Mouse (Mus musculus): ENCODE measurements around the gene Rspo3. TPM values are rescaled to one million over a fixed set of nuclear protein-coding genes. Genes with fewer than 3 reads are reported as not detected.
A peak's percentile ranks its signal among the peaks of the same experiment; 100 is the strongest.

Gene Rspo3
- polyA plus RNA-seq, 1 experiment from 2014 or later: 14.2 TPM

DNA sequence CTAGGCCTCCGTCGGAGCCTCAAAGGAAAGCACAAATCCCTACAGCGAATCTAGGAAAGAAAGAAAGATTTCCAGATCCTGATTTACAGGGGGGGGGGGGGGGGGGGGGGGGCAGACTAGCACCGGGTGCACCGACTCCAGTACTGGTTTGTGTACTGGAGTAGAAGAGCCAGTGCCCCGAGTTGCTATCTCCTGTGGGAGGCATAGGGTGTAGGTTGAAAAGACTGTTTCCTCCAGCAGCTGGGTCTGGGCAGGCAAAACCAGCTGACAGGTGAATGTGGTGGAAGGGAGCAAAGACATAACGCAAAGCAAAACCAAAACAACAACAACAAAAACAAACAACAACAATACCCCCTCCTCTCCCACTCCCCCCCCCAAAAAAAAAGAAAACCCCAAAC lies 838 bp downstream of the Rspo3 start:
- no peak for DNase-seq (ENCODE audit: low spot score)
- H3K27ac ChIP-seq (replicated peaks; ENCODE audit: low read depth, low read length): no peak overlapping the region
- H3K36me3 ChIP-seq (replicated peaks; ENCODE audit: control insufficient read depth, insufficient read depth, low read depth, low read length): no peaks in the 10 kb centered on the region
- WGBS: 0% methylated on average over 7 of the region's 7 CpGs
- H3K4me3 ChIP-seq (ENCODE audit: low read depth, low read length): peak overlapping the region; percentile 66
- no peak overlapping the region; the same call in 1 of the 2 replicates for H3K9ac ChIP-seq (replicated peaks; ENCODE audit: low read length)
- peaks cover 3% of the 10 kb centered on the region; the same call in 1 of the 2 replicates for H3K4me1 ChIP-seq (ENCODE audit: control insufficient read depth, insufficient read depth, low read length)
- peak overlapping the region; percentile 86 for H3K4me2 ChIP-seq (ENCODE audit: low read depth, low read length)
- H3K27me3 ChIP-seq (ENCODE audit: control insufficient read depth, insufficient read depth, low read length): peaks cover 4% of the 10 kb centered on the region; the same call in 1 of the 2 replicates
- no peaks in the 10 kb centered on the region for H3K9me3 ChIP-seq (replicated peaks; ENCODE audit: control insufficient read depth, low read length)
- peak; percentile 57 for ATAC-seq (replicated peaks; ENCODE audit: insufficient number of reproducible peaks, low FRiP score, low TSS enrichment, low read depth)

DNA sequence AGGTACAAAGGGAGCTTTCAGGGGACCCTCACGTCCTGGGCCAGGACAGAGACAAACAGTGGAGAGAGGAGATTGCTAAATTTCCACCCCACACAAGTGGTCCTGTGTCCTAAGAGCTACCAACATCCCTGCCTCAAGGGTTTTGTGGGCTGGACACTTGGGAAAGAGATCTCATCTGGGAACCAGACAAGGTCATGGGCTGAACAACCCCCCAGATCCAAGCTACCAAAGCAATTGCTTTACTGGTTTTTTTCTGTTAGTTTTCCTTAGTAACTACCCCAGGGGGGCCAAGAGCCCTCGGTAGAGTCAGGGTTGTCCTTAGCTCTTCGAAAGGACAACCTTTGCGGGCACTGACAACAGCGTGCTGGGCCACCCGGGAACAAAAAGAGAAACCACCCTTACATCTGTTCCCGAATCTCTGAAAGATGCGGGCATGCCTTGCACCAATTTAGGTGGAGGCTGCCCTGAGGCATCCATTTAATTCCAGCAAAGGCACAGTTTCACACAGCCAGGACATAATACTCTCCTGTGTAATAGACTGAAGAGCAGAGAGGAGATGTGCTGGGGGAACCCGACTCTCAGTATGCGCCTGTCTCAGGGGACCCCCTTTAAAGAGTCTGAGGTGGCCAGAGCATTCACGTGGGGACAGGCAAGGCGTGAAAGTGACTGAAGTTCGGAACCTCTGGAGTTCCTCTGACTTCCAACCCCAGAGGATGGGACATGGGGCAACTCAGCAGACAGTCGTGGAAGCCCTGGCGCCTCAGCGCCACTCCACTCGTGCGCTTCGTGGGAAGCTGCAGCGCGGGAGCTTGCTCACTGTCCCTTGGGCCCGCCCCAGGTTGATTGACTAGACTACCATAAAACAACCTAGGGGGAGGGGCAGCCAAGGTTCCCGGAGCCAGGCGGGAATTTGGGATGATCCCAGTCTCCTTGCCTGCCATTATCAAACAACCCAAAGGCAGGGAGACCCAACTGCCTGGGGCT lies 1.5 kb downstream of the Rspo3 start:
- Histone ChIP-seq H3K4me1 (ENCODE audit: control insufficient read depth, insufficient read depth, low read length) (peaks cover 3% of the 10 kb centered on the region; the same call in 1 of the 2 replicates), H3K36me3 (replicated peaks; ENCODE audit: control insufficient read depth, insufficient read depth, low read depth, low read length) (no peaks in the 10 kb centered on the region), H3K4me3 (ENCODE audit: low read depth, low read length) (peak overlapping the region; percentile 66), H3K9me3 (replicated peaks; ENCODE audit: control insufficient read depth, low read length) (no peaks in the 10 kb centered on the region), H3K9ac (replicated peaks; ENCODE audit: low read length) (peak overlapping the region; percentile 59), H3K27ac (replicated peaks; ENCODE audit: low read depth, low read length) (no peak overlapping the region), H3K27me3 (ENCODE audit: control insufficient read depth, insufficient read depth, low read length) (peaks cover 4% of the 10 kb centered on the region; the same call in 1 of the 2 replicates), H3K4me2 (ENCODE audit: low read depth, low read length) (peak overlapping the region; percentile 86)
- ATAC-seq (replicated peaks; ENCODE audit: insufficient number of reproducible peaks, low FRiP score, low TSS enrichment, low read depth) (0 out of 2 replicates have a peak, but pooled peaks have one; percentile 20), DNase-seq (ENCODE audit: low spot score) (peak; percentile 47)
- WGBS: under 1% methylated on average over 24 of the region's 24 CpGs

DNA sequence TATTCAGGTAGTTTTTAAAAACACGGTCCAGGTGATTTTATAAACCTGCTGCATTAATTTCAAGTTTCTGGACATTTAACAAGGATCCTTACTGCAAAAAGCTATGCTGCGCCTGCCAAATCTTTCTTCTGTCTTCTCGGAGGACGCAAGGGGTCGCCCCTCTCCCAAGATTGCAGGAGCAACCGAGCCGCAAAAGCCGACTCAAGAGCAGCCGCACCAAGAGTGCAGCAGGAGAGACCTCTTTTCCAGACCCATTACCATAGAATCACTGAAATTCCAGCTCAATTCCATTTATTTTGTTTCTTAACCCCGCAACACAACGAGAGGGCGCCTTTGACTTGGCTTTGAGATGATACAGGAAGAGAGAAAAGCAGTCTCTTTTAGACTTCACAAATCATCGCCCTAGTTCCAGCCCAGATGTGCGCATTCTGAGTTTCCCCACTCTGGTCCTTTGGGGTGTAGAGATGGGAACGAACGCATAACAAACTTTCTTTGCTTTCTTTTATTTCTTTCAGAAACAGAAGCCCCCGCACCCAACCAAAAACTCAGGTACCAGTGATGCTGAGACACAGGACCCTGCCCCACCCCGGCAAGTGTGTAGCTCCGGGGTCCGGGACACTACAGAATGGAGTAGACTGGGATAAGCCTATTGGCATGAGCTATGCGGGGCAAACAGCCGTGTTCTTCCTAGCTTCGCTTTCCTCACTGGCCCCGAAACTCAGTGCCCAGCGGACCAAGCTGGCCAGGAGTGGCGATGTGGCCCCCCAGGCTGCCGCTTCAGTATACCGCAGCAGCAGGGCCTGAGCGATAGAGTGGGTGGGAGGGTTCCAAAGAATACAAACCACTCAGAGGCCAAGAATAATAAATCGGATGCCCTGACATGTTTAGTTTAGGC lies 2.6 kb downstream of the Rspo3 start:
- H3K4me3 ChIP-seq (ENCODE audit: low read depth, low read length): peak overlapping the region; percentile 66
- DNase-seq (ENCODE audit: low spot score) (peak; percentile 91), ATAC-seq (replicated peaks; ENCODE audit: insufficient number of reproducible peaks, low FRiP score, low TSS enrichment, low read depth) (peak; percentile 58)
- H3K36me3 ChIP-seq (replicated peaks; ENCODE audit: control insufficient read depth, insufficient read depth, low read depth, low read length): no peaks in the 10 kb centered on the region
- H3K4me2 ChIP-seq (ENCODE audit: low read depth, low read length): peak overlapping the region; percentile 86
- peaks cover 4% of the 10 kb centered on the region; the same call in 1 of the 2 replicates for H3K27me3 ChIP-seq (ENCODE audit: control insufficient read depth, insufficient read depth, low read length)
- under 1% methylated on average over 30 of the region's 30 CpGs for WGBS
- H3K9me3 ChIP-seq (replicated peaks; ENCODE audit: control insufficient read depth, low read length): no peaks in the 10 kb centered on the region
- peaks cover 3% of the 10 kb centered on the region; the same call in 1 of the 2 replicates for H3K4me1 ChIP-seq (ENCODE audit: control insufficient read depth, insufficient read depth, low read length)
- H3K9ac ChIP-seq (replicated peaks; ENCODE audit: low read length): peak overlapping the region; percentile 59
- H3K27ac ChIP-seq (replicated peaks; ENCODE audit: low read depth, low read length): no peak overlapping the region

- H3K36me3 ChIP-seq (replicated peaks; ENCODE audit: control insufficient read depth, insufficient read depth, low read depth, low read length): no peaks in the 10 kb centered on the region
- H3K9me3 ChIP-seq (replicated peaks; ENCODE audit: control insufficient read depth, low read length): no peaks in the 10 kb centered on the region
- no peak for ATAC-seq (replicated peaks; ENCODE audit: insufficient number of reproducible peaks, low FRiP score, low TSS enrichment, low read depth)
- no peak for DNase-seq (ENCODE audit: low spot score)
- no peak overlapping the region for H3K27ac ChIP-seq (replicated peaks; ENCODE audit: low read depth, low read length)
- H3K4me3 ChIP-seq (ENCODE audit: low read depth, low read length): no peak overlapping the region
- no peak overlapping the region for H3K4me2 ChIP-seq (ENCODE audit: low read depth, low read length)
- H3K27me3 ChIP-seq (ENCODE audit: control insufficient read depth, insufficient read depth, low read length): no peaks in the 10 kb centered on the region
- no peak overlapping the region for H3K9ac ChIP-seq (replicated peaks; ENCODE audit: low read length)
- 88% methylated on average over 1 of the region's 1 CpGs for WGBS
- no peaks in the 10 kb centered on the region for H3K4me1 ChIP-seq (ENCODE audit: control insufficient read depth, insufficient read depth, low read length)
These were observed 22.1 kb downstream of the Rspo3 start for GRCm38 (mm10) chr10:29513563-29513962.

- Histone ChIP-seq H3K4me2 (ENCODE audit: low read depth, low read length) (no peak overlapping the region), H3K4me3 (ENCODE audit: low read depth, low read length) (no peak overlapping the region), H3K9ac (replicated peaks; ENCODE audit: low read length) (no peak overlapping the region), H3K9me3 (replicated peaks; ENCODE audit: control insufficient read depth, low read length) (no peaks in the 10 kb centered on the region), H3K4me1 (ENCODE audit: control insufficient read depth, insufficient read depth, low read length) (no peaks in the 10 kb centered on the region), H3K27ac (replicated peaks; ENCODE audit: low read depth, low read length) (no peak overlapping the region), H3K36me3 (replicated peaks; ENCODE audit: control insufficient read depth, insufficient read depth, low read depth, low read length) (no peaks in the 10 kb centered on the region), H3K27me3 (ENCODE audit: control insufficient read depth, insufficient read depth, low read length) (no peaks in the 10 kb centered on the region)
- ATAC-seq (replicated peaks; ENCODE audit: insufficient number of reproducible peaks, low FRiP score, low TSS enrichment, low read depth) (no peak), DNase-seq (ENCODE audit: low spot score) (no peak)
- WGBS: 40% methylated on average over 2 of the region's 2 CpGs
These were observed 27.5 kb downstream of the Rspo3 start for GRCm38 (mm10) chr10:29508167-29508566.

GRCm38 (mm10) chr10:29497205-29497822 lies 38.4 kb downstream of the Rspo3 start:
- H3K27me3 ChIP-seq (ENCODE audit: control insufficient read depth, insufficient read depth, low read length): no peaks in the 10 kb centered on the region
- no peak overlapping the region for H3K9ac ChIP-seq (replicated peaks; ENCODE audit: low read length)
- WGBS: 77% methylated on average over 3 of the region's 3 CpGs
- ATAC-seq (replicated peaks; ENCODE audit: insufficient number of reproducible peaks, low FRiP score, low TSS enrichment, low read depth) (no peak), DNase-seq (ENCODE audit: low spot score) (no peak)
- H3K4me2 ChIP-seq (ENCODE audit: low read depth, low read length): no peak overlapping the region
- H3K27ac ChIP-seq (replicated peaks; ENCODE audit: low read depth, low read length): no peak overlapping the region
- H3K4me3 ChIP-seq (ENCODE audit: low read depth, low read length): no peak overlapping the region
- no peaks in the 10 kb centered on the region for H3K36me3 ChIP-seq (replicated peaks; ENCODE audit: control insufficient read depth, insufficient read depth, low read depth, low read length)
- no peaks in the 10 kb centered on the region for H3K9me3 ChIP-seq (replicated peaks; ENCODE audit: control insufficient read depth, low read length)
- H3K4me1 ChIP-seq (ENCODE audit: control insufficient read depth, insufficient read depth, low read length): no peaks in the 10 kb centered on the region

- no peak for DNase-seq (ENCODE audit: low spot score)
- 68% methylated on average over 1 of the region's 1 CpGs for WGBS
These were observed 41.7 kb downstream of the Rspo3 start for GRCm38 (mm10) chr10:29493996-29494395.

More at GRCm38 (mm10) chr10:29493996-29494395, 41.7 kb downstream of the Rspo3 start:
- Histone ChIP-seq H3K27ac (replicated peaks; ENCODE audit: low read depth, low read length) (no peak overlapping the region), H3K9ac (replicated peaks; ENCODE audit: low read length) (no peak overlapping the region), H3K36me3 (replicated peaks; ENCODE audit: control insufficient read depth, insufficient read depth, low read depth, low read length) (no peaks in the 10 kb centered on the region), H3K4me2 (ENCODE audit: low read depth, low read length) (no peak overlapping the region), H3K27me3 (ENCODE audit: control insufficient read depth, insufficient read depth, low read length) (no peaks in the 10 kb centered on the region), H3K9me3 (replicated peaks; ENCODE audit: control insufficient read depth, low read length) (no peaks in the 10 kb centered on the region), H3K4me1 (ENCODE audit: control insufficient read depth, insufficient read depth, low read length) (no peaks in the 10 kb centered on the region), H3K4me3 (ENCODE audit: low read depth, low read length) (no peak overlapping the region)
- ATAC-seq (replicated peaks; ENCODE audit: insufficient number of reproducible peaks, low FRiP score, low TSS enrichment, low read depth): no peak
